Mouse (Mus musculus) liver, embryonic 11.5 days (tissue): ENCODE results near the gene Taf13. TPM values are rescaled to one million over a fixed set of nuclear protein-coding genes. Genes with fewer than 3 reads are reported as not detected.

Experiments
- ATAC-seq: fragments of 200-750 bp; cut with Nextera tagmentation; replicated peaks from 2 replicates; pipeline ENCODE4 v1.8.0; 2017; ENCODE audit warnings: moderate number of reproducible peaks, mild to moderate bottlenecking, moderate TSS enrichment, moderate library complexity; ENCODE audit not compliant: low FRiP score
- DNase-seq: peaks from one replicate; pipeline ENCODE4 v3.0.0-alpha.2; 2017; ENCODE audit warnings: low spot score
- H3K27ac ChIP-seq: fragments of 300-500 bp; sonication (generic); 2 replicates; pipeline ENCODE4 v1.5.1; 2014; ENCODE audit warnings: mild to moderate bottlenecking, low read depth, low read length, control low read depth
- H3K27me3 ChIP-seq: fragments of 300-500 bp; sonication (generic); replicated peaks from 2 replicates; pipeline ENCODE4 v1.6.1; 2014; ENCODE audit warnings: low read length, mixed read lengths; ENCODE audit not compliant: control insufficient read depth, insufficient read depth
- H3K36me3 ChIP-seq: fragments of 300-500 bp; sonication (generic); 2 replicates; pipeline ENCODE4 v1.6.1; 2014; ENCODE audit warnings: mild to moderate bottlenecking, low read length, moderate library complexity, mixed read lengths; ENCODE audit not compliant: control insufficient read depth, insufficient read depth
- H3K4me1 ChIP-seq: fragments of 300-500 bp; sonication (generic); replicated peaks from 2 replicates; pipeline ENCODE4 v1.6.1; 2014; ENCODE audit warnings: low read length, mixed read lengths; ENCODE audit not compliant: control insufficient read depth, insufficient read depth
- H3K4me2 ChIP-seq: fragments of 300-500 bp; sonication (generic); 2 replicates; pipeline ENCODE4 v1.6.1; 2014; ENCODE audit warnings: mild to moderate bottlenecking, control low read depth, moderate library complexity
- H3K4me3 ChIP-seq: fragments of 300-500 bp; sonication (generic); 2 replicates; pipeline ENCODE4 v1.5.1; 2014; ENCODE audit warnings: low read depth, low read length, control low read depth
- H3K9ac ChIP-seq: fragments of 300-500 bp; sonication (generic); 2 replicates; pipeline ENCODE4 v1.6.1; 2014; ENCODE audit warnings: low read depth, low read length, control low read depth
- H3K9me3 ChIP-seq: fragments of 300-500 bp; sonication (generic); 2 replicates; pipeline ENCODE4 v1.6.1; 2016; ENCODE audit warnings: low read length, inconsistent platforms, mixed read lengths; ENCODE audit not compliant: control insufficient read depth
- whole genome bisulfite sequencing: fragments of 180-500 bp; shearing (Covaris S2); extraction: QIAGEN DNeasy Blood & Tissue Kit; methylation state at CpG from one replicate; pipeline ENCODE4 v1.1.7; 2014; 5-methylcytosine and 5-hydroxymethylcytosine counted together
- microRNA-seq: library from miRNA; unstranded; fragments of <30 nt; microRNA quantifications from one replicate; pipeline ENCODE4, GENCODE M21; 2017; ENCODE audit warnings: borderline number of aligned reads
- polyA plus RNA-seq: library from polyadenylated mRNA; unstranded; fragments of >200 nt; fragmentation: Nextera tagmentation; extraction: Ambion mirVana; gene quantifications from 2 replicates; pipeline ENCODE4 v1.2.1, GENCODE M21; 2014

Taf13 gene
- polyA plus RNA-seq, 1 experiment from 2014 or later: 21.7 TPM

- ATAC-seq: no peak
Measured at GRCm38 (mm10) chr3:108608906-108609305, 37.4 kb downstream of the Taf13 start.

More at GRCm38 (mm10) chr3:108608906-108609305, 37.4 kb downstream of the Taf13 start:
- 38% methylated on average over 3 of the region's 3 CpGs for WGBS
- DNase-seq: no peak
- Histone ChIP-seq H3K4me1 (no peaks in the 10 kb centered on the region), H3K9ac (no peak overlapping the region), H3K9me3 (no peaks in the 10 kb centered on the region), H3K27me3 (no peaks in the 10 kb centered on the region), H3K4me2 (no peak overlapping the region), H3K4me3 (no peak overlapping the region), H3K36me3 (no peaks in the 10 kb centered on the region), H3K27ac (no peak overlapping the region)

Small RNA genes lying within 50 kb of the gene (microRNA-seq; reads per million reads assigned to microRNA genes)
- gene Gm22860: not detected

Other genes with a start within 250 kb of the Taf13 start
- 0.47 and 1.2 TPM in 2 replicates for gene Mybphl, start 206.8 kb upstream of the Taf13 start, polyA plus RNA-seq
- 33.2 and 34.0 TPM in 2 replicates for gene Psrc1, start 187.9 kb upstream of the Taf13 start, polyA plus RNA-seq
- gene Celsr2, start 156.1 kb upstream of the Taf13 start, polyA plus RNA-seq: 2.4 and 2.5 TPM in 2 replicates
- 194 and 199 TPM in 2 replicates for gene Sars, start 126.5 kb upstream of the Taf13 start, polyA plus RNA-seq
- not detected in 2 replicates for gene 1700013F07Rik, start 37.5 kb upstream of the Taf13 start, polyA plus RNA-seq
- gene 5330417C22Rik, start 35.2 kb upstream of the Taf13 start, polyA plus RNA-seq: 0.10 and 0.23 TPM in 2 replicates
- gene Tmem167b, start 9.2 kb upstream of the Taf13 start, polyA plus RNA-seq: 23.0 and 27.7 TPM in 2 replicates
- gene Wdr47, start 19.6 kb downstream of the Taf13 start, polyA plus RNA-seq: 3.8 and 4.5 TPM in 2 replicates
- gene Clcc1, start 82.2 kb downstream of the Taf13 start, polyA plus RNA-seq: 65.4 and 69.9 TPM in 2 replicates
- 41.8 and 46.2 TPM in 2 replicates for gene Gpsm2, start 150.6 kb downstream of the Taf13 start, polyA plus RNA-seq
- gene Aknad1, start 168.0 kb downstream of the Taf13 start, polyA plus RNA-seq: 0.44 and 0.45 TPM in 2 replicates